Mouse (Mus musculus): ENCODE results near the gene Apln.
A peak's percentile ranks its signal among the peaks of the same experiment; 100 is the strongest.

The Apln gene

GRCm38 (mm10) chrX:48034144-48035113 is at the start of gene Apln:
TSS of gene Apln (minus strand) at chrX:48034853.
- peak; percentile 60 for DNase-seq

- DNase-seq: no peak
Observed at GRCm38 (mm10) chrX:48082364-48082763, 47.7 kb upstream of the Apln start.

- DNase-seq: peak; percentile 50
Observed at GRCm38 (mm10) chrX:48076806-48077425, 42.3 kb upstream of the Apln start.

GRCm38 (mm10) chrX:48074691-48075090 is 40.0 kb upstream of the Apln start:
- no peak for DNase-seq

GRCm38 (mm10) chrX:48072401-48072800 is 37.7 kb upstream of the Apln start:
- no peak for DNase-seq

GRCm38 (mm10) chrX:48071961-48072360 is 37.3 kb upstream of the Apln start:
- DNase-seq: no peak

GRCm38 (mm10) chrX:48066891-48067290 is 32.2 kb upstream of the Apln start:
- no peak for DNase-seq

GRCm38 (mm10) chrX:48064166-48064853 is 29.7 kb upstream of the Apln start:
- DNase-seq: no peak

- no peak for DNase-seq
Observed at GRCm38 (mm10) chrX:48062481-48062880, 27.8 kb upstream of the Apln start.

- DNase-seq: peak; percentile 56
Observed at GRCm38 (mm10) chrX:48054186-48055015, 19.7 kb upstream of the Apln start.

- no peak for DNase-seq
Observed at GRCm38 (mm10) chrX:48053743-48054142, 19.1 kb upstream of the Apln start.

- DNase-seq: no peak
Observed at GRCm38 (mm10) chrX:48046315-48046714, 11.7 kb upstream of the Apln start.

GRCm38 (mm10) chrX:48044261-48044660 is 9.6 kb upstream of the Apln start:
- DNase-seq: no peak

- DNase-seq: no peak
Observed at GRCm38 (mm10) chrX:48042748-48043147, 8.1 kb upstream of the Apln start.

- no peak for DNase-seq
Observed at GRCm38 (mm10) chrX:48040379-48040778, 5.7 kb upstream of the Apln start.

- no peak for DNase-seq
Observed at GRCm38 (mm10) chrX:48033766-48034143, 898 bp downstream of the Apln start.

- peak; percentile 74 for DNase-seq
Observed at GRCm38 (mm10) chrX:48033024-48033423, 1.6 kb downstream of the Apln start.

GRCm38 (mm10) chrX:48031866-48032265 is 2.8 kb downstream of the Apln start:
- no peak for DNase-seq

- DNase-seq: peak; percentile 53
Observed at GRCm38 (mm10) chrX:48030593-48030992, 4.1 kb downstream of the Apln start.

- no peak for DNase-seq
Observed at GRCm38 (mm10) chrX:48022811-48023210, 11.8 kb downstream of the Apln start.

GRCm38 (mm10) chrX:48019940-48020339 is 14.7 kb downstream of the Apln start:
- DNase-seq: peak; percentile 77

GRCm38 (mm10) chrX:48019359-48019758 is 15.3 kb downstream of the Apln start:
- no peak for DNase-seq

Measured in cerebellum, adult 11-12 months (tissue).